Mouse (Mus musculus) embryonic facial prominence, embryonic 13.5 days (tissue): ENCODE data around the gene Thbs3. TPM values are rescaled to one million over a fixed set of nuclear protein-coding genes. Genes with fewer than 3 reads are reported as not detected.

Source experiments
- ATAC-seq: fragments of 200-750 bp; cut with Nextera tagmentation; 2 replicates; pipeline ENCODE4 v1.8.0; 2017; ENCODE audit warnings: low read depth; ENCODE audit not compliant: insufficient number of reproducible peaks, insufficient read depth, low FRiP score, low TSS enrichment
- H3K27ac ChIP-seq: fragments of 300-500 bp; sonication (generic); 2 replicates; pipeline ENCODE4 v1.5.1; 2015; ENCODE audit warnings: moderate library complexity, mild to moderate bottlenecking, inconsistent platforms
- H3K27me3 ChIP-seq: fragments of 300-500 bp; sonication (generic); 2 replicates; pipeline ENCODE4 v1.6.1; 2015; ENCODE audit warnings: mild to moderate bottlenecking, inconsistent platforms
- H3K36me3 ChIP-seq: fragments of 300-500 bp; sonication (generic); 2 replicates; pipeline ENCODE4 v1.6.1; 2015; ENCODE audit warnings: mild to moderate bottlenecking, inconsistent platforms
- H3K4me1 ChIP-seq: fragments of 300-500 bp; sonication (generic); 2 replicates; pipeline ENCODE4 v1.6.1; 2015; ENCODE audit warnings: inconsistent platforms
- H3K4me2 ChIP-seq: fragments of 300-500 bp; sonication (generic); 2 replicates; pipeline ENCODE4 v1.6.1; 2015; ENCODE audit warnings: moderate library complexity, mild to moderate bottlenecking, inconsistent platforms
- H3K4me3 ChIP-seq: fragments of 300-500 bp; sonication (generic); 2 replicates; pipeline ENCODE4 v1.5.1; 2015; ENCODE audit warnings: mild to moderate bottlenecking, inconsistent platforms
- H3K9ac ChIP-seq: fragments of 300-500 bp; sonication (generic); 2 replicates; pipeline ENCODE4 v1.6.1; 2015; ENCODE audit warnings: mild to moderate bottlenecking, inconsistent platforms
- H3K9me3 ChIP-seq: fragments of 300-500 bp; sonication (generic); 2 replicates; pipeline ENCODE4 v1.6.1; 2016; ENCODE audit warnings: inconsistent platforms
- WGBS: fragments of 180-500 bp; shearing (Covaris S2); methylation state at CpG from one replicate; pipeline ENCODE4 v1.1.7; 2015; ENCODE audit warnings: mixed read lengths; 5-methylcytosine and 5-hydroxymethylcytosine counted together
- polyA plus RNA-seq: library from polyadenylated mRNA; unstranded; fragments of >200 nt; fragmentation: Nextera tagmentation; extraction: Ambion mirVana; gene quantifications from 2 replicates; pipeline ENCODE4 v1.2.1, GENCODE M21; 2015

The Thbs3 gene
- polyA plus RNA-seq, 1 experiment from 2014 or later: 42.0 TPM

- peak; percentile 73 for ATAC-seq
- H3K27ac ChIP-seq: no peak within 1 kb of the TSS
- H3K9me3 ChIP-seq: no peaks in the 10 kb centered on the region
- peak within 1 kb of the TSS; percentile 73 for H3K9ac ChIP-seq
- peak within 1 kb of the TSS; percentile 70 for H3K4me2 ChIP-seq
- peaks cover 5% of the 10 kb centered on the region for H3K4me1 ChIP-seq
- WGBS: 25% methylated on average over 13 of the region's 13 CpGs
- peaks cover 32% of the 10 kb centered on the region for H3K36me3 ChIP-seq
- no peaks in the 10 kb centered on the region for H3K27me3 ChIP-seq
- H3K4me3 ChIP-seq: peak within 1 kb of the TSS; percentile 52
Measured at GRCm38 (mm10) chr3:89202253-89203141, 12.5 kb upstream of the Thbs3 start, which contains the start of gene Gba. TSS of gene Gba (plus strand) at chr3:89202928.

GRCm38 (mm10) chr3:89203142-89203514 lies 11.9 kb upstream of the Thbs3 start:
- no peak for ATAC-seq
- H3K4me1 ChIP-seq: peaks cover 5% of the 10 kb centered on the region
- WGBS: 40% methylated on average over 5 of the region's 5 CpGs
- peak overlapping the region; percentile 52 for H3K4me3 ChIP-seq
- peaks cover 38% of the 10 kb centered on the region for H3K36me3 ChIP-seq
- no peaks in the 10 kb centered on the region for H3K9me3 ChIP-seq
- H3K27ac ChIP-seq: no peak overlapping the region
- peak overlapping the region; percentile 73 for H3K9ac ChIP-seq
- no peaks in the 10 kb centered on the region for H3K27me3 ChIP-seq
- H3K4me2 ChIP-seq: peak overlapping the region; percentile 70

- Histone ChIP-seq H3K4me1 (peaks cover 5% of the 10 kb centered on the region), H3K9ac (no peak overlapping the region), H3K4me3 (no peak overlapping the region), H3K9me3 (no peaks in the 10 kb centered on the region), H3K27me3 (no peaks in the 10 kb centered on the region), H3K27ac (no peak overlapping the region), H3K4me2 (no peak overlapping the region), H3K36me3 (peaks cover 67% of the 10 kb centered on the region)
- ATAC-seq: no peak
- 94% methylated on average over 7 of the region's 7 CpGs for WGBS
Measured at GRCm38 (mm10) chr3:89206079-89206478, 8.9 kb upstream of the Thbs3 start.

- Histone ChIP-seq H3K9me3 (no peaks in the 10 kb centered on the region), H3K4me2 (no peak overlapping the region), H3K9ac (no peak overlapping the region), H3K27ac (no peak overlapping the region), H3K36me3 (peaks cover 67% of the 10 kb centered on the region), H3K4me3 (no peak overlapping the region), H3K4me1 (peaks cover 5% of the 10 kb centered on the region), H3K27me3 (no peaks in the 10 kb centered on the region)
- ATAC-seq: no peak
- WGBS: 86% methylated on average over 2 of the region's 2 CpGs
Measured at GRCm38 (mm10) chr3:89206695-89207094, 8.3 kb upstream of the Thbs3 start.

- ATAC-seq: no peak
- Histone ChIP-seq H3K27me3 (no peaks in the 10 kb centered on the region), H3K9ac (no peak overlapping the region), H3K9me3 (no peaks in the 10 kb centered on the region), H3K4me3 (no peak overlapping the region; the same call in 1 of the 2 replicates), H3K4me2 (no peak overlapping the region), H3K27ac (no peak overlapping the region), H3K4me1 (peaks cover 10% of the 10 kb centered on the region), H3K36me3 (peaks cover 67% of the 10 kb centered on the region)
- 83% methylated on average over 13 of the region's 13 CpGs for WGBS
Measured at GRCm38 (mm10) chr3:89208075-89208657, 6.8 kb upstream of the Thbs3 start.

GRCm38 (mm10) chr3:89208736-89209135 lies 6.2 kb upstream of the Thbs3 start:
- H3K4me1 ChIP-seq: peaks cover 7% of the 10 kb centered on the region
- no peak overlapping the region for H3K9ac ChIP-seq
- H3K36me3 ChIP-seq: peaks cover 67% of the 10 kb centered on the region
- no peak for ATAC-seq
- H3K4me3 ChIP-seq: no peak overlapping the region
- H3K27ac ChIP-seq: no peak overlapping the region
- H3K4me2 ChIP-seq: no peak overlapping the region
- no peaks in the 10 kb centered on the region for H3K9me3 ChIP-seq
- WGBS: 80% methylated on average over 6 of the region's 6 CpGs
- H3K27me3 ChIP-seq: no peaks in the 10 kb centered on the region

GRCm38 (mm10) chr3:89209731-89210130 lies 5.2 kb upstream of the Thbs3 start:
- no peak for ATAC-seq
- Histone ChIP-seq H3K4me1 (peaks cover 8% of the 10 kb centered on the region), H3K27me3 (no peaks in the 10 kb centered on the region), H3K4me2 (no peak overlapping the region), H3K9ac (no peak overlapping the region), H3K36me3 (peaks cover 63% of the 10 kb centered on the region), H3K4me3 (no peak overlapping the region), H3K27ac (no peak overlapping the region), H3K9me3 (no peaks in the 10 kb centered on the region)
- 91% methylated on average over 7 of the region's 7 CpGs for WGBS

GRCm38 (mm10) chr3:89210162-89210561 lies 4.8 kb upstream of the Thbs3 start:
- peaks cover 59% of the 10 kb centered on the region for H3K36me3 ChIP-seq
- H3K4me3 ChIP-seq: no peak overlapping the region
- 82% methylated on average over 13 of the region's 13 CpGs for WGBS
- ATAC-seq: no peak
- peaks cover 13% of the 10 kb centered on the region for H3K4me1 ChIP-seq
- no peak overlapping the region for H3K9ac ChIP-seq
- no peak overlapping the region for H3K27ac ChIP-seq
- H3K4me2 ChIP-seq: no peak overlapping the region
- H3K27me3 ChIP-seq: no peaks in the 10 kb centered on the region
- H3K9me3 ChIP-seq: no peaks in the 10 kb centered on the region

- Histone ChIP-seq H3K36me3 (peaks cover 53% of the 10 kb centered on the region), H3K4me2 (no peak overlapping the region), H3K27ac (peak overlapping the region; percentile 55; the same call in 1 of the 2 replicates), H3K9ac (no peak overlapping the region; the same call in 1 of the 2 replicates), H3K9me3 (no peaks in the 10 kb centered on the region), H3K4me1 (peaks cover 18% of the 10 kb centered on the region), H3K4me3 (no peak overlapping the region), H3K27me3 (no peaks in the 10 kb centered on the region)
- WGBS: 81% methylated on average over 7 of the region's 7 CpGs
- ATAC-seq: no peak
Measured at GRCm38 (mm10) chr3:89210731-89211130, 4.2 kb upstream of the Thbs3 start.

GRCm38 (mm10) chr3:89213803-89214530 lies 1.0 kb upstream of the Thbs3 start:
- peak; percentile 87 for ATAC-seq
- H3K9ac ChIP-seq: peak overlapping the region; percentile 84
- WGBS: under 1% methylated on average over 68 of the region's 69 CpGs
- no peaks in the 10 kb centered on the region for H3K27me3 ChIP-seq
- H3K9me3 ChIP-seq: no peaks in the 10 kb centered on the region
- peak overlapping the region; percentile 77 for H3K4me2 ChIP-seq
- peaks cover 23% of the 10 kb centered on the region for H3K4me1 ChIP-seq
- H3K4me3 ChIP-seq: peak overlapping the region; percentile 78
- H3K27ac ChIP-seq: peak overlapping the region; percentile 96
- peaks cover 26% of the 10 kb centered on the region for H3K36me3 ChIP-seq

- 0% methylated on average over 6 of the region's 6 CpGs for WGBS
- Histone ChIP-seq H3K27me3 (no peaks in the 10 kb centered on the region), H3K4me3 (peak overlapping the region; percentile 78), H3K4me2 (peak overlapping the region; percentile 77), H3K36me3 (peaks cover 21% of the 10 kb centered on the region), H3K27ac (peak overlapping the region; percentile 96; the same call in 1 of the 2 replicates), H3K9ac (peak overlapping the region; percentile 84), H3K4me1 (peaks cover 23% of the 10 kb centered on the region), H3K9me3 (no peaks in the 10 kb centered on the region)
- peak; percentile 33; the same call in 1 of the 2 replicates for ATAC-seq
Measured at GRCm38 (mm10) chr3:89215853-89216252, 873 bp downstream of the Thbs3 start.
